Mouse (Mus musculus) thymus, adult 2 months (tissue): ENCODE measurements around the gene Nop9. TPM values are rescaled to one million over a fixed set of nuclear protein-coding genes. Genes with fewer than 3 reads are reported as not detected.
"Not testable (repeated sequence)": the region's sequence is repeated elsewhere in the genome, so short reads cannot be mapped to it uniquely, and the experiment has no call there.

Source experiments
- DNase-seq: peaks from one replicate; pipeline ENCODE4 v3.0.0; 2021
- H3K27ac ChIP-seq: fragments of 200-500 bp; 2 replicates; pipeline ENCODE4 v1.5.1; 2012; ENCODE audit warnings: low read length, control low read depth; ENCODE audit not compliant: control insufficient read depth, insufficient read depth
- H3K27me3 ChIP-seq: fragments of 200-500 bp; 2 replicates; pipeline ENCODE4 v1.6.1; 2012; ENCODE audit warnings: mild to moderate bottlenecking, low read length, moderate library complexity, mixed read lengths; ENCODE audit not compliant: control insufficient read depth, insufficient read depth
- H3K36me3 ChIP-seq: fragments of 200-500 bp; 2 replicates; pipeline ENCODE4 v1.6.1; 2012; ENCODE audit warnings: mild to moderate bottlenecking, low read length, moderate library complexity; ENCODE audit not compliant: control insufficient read depth, insufficient read depth
- H3K4me1 ChIP-seq: fragments of 200-500 bp; replicated peaks from 2 replicates; pipeline ENCODE4 v1.6.1; 2012; ENCODE audit warnings: low read length; ENCODE audit not compliant: control insufficient read depth, insufficient read depth
- H3K4me3 ChIP-seq: fragments of 200-500 bp; 2 replicates; pipeline ENCODE4 v1.5.1; 2012; ENCODE audit warnings: mild to moderate bottlenecking, low read length, control low read depth, moderate library complexity; ENCODE audit not compliant: control insufficient read depth, insufficient read depth
- CTCF ChIP-seq: fragments of 200-500 bp; IDR thresholded peaks from 2 replicates; pipeline ENCODE4 v1.5.1; 2012; ENCODE audit warnings: mild to moderate bottlenecking, control low read depth, low read length, moderate library complexity, borderline replicate concordance; ENCODE audit not compliant: control insufficient read depth, poor library complexity, insufficient read depth; ENCODE audit errors: extremely low read depth
- POLR2A ChIP-seq: fragments of 200-500 bp; IDR thresholded peaks from 2 replicates; pipeline ENCODE4 v1.6.1; 2012; ENCODE audit warnings: mild to moderate bottlenecking, low read length, control low read depth, moderate library complexity; ENCODE audit not compliant: control insufficient read depth, poor library complexity, insufficient read depth; ENCODE audit errors: extremely low read depth
- WGBS: fragments of 180-500 bp; shearing (Covaris S2); methylation state at CpG from one replicate; pipeline ENCODE4 v1.1.7; 2018; 5-methylcytosine and 5-hydroxymethylcytosine counted together
- polyA plus RNA-seq: library from polyadenylated mRNA; depleted of rRNA; stranded (reverse); fragments of >200 nt; gene quantifications from 2 replicates; pipeline ENCODE4 v1.2.3, GENCODE M21; 2012

Nop9 gene
- polyA plus RNA-seq, 1 experiment: 41.5 TPM

- Histone ChIP-seq H3K27me3 (peaks cover 9% of the 10 kb centered on the region; the same call in 1 of the 2 replicates), H3K27ac (no peak within 1 kb of the TSS), H3K4me3 (no peak within 1 kb of the TSS), H3K36me3 (peaks cover 20% of the 10 kb centered on the region), H3K4me1 (no peaks in the 10 kb centered on the region; the same call in 1 of the 2 replicates)
- DNase-seq: peak; percentile 18
- TF ChIP-seq POLR2A (no peak), CTCF (no peak)
- WGBS: 24% methylated on average over 8 of the region's 8 CpGs
These were observed 12.9 kb downstream of the Nop9 start, which contains the start of gene Cideb for GRCm38 (mm10) chr14:55758363-55758784. TSS of gene Cideb (minus strand) at chr14:55758458.

- H3K36me3 ChIP-seq, H3K4me3 ChIP-seq, H3K27ac ChIP-seq, H3K4me1 ChIP-seq: not testable (repeated sequence)
- WGBS: under 1% methylated on average over 6 of the region's 6 CpGs
- peak; percentile 70; the same call in 1 of the 2 replicates for TF ChIP-seq CTCF
- peaks cover 14% of the 10 kb centered on the region; the same call in 1 of the 2 replicates for H3K27me3 ChIP-seq
- DNase-seq: peak; percentile 81
These were observed 14.7 kb downstream of the Nop9 start for GRCm38 (mm10) chr14:55760156-55760555.

- TF ChIP-seq POLR2A: no peak
- TF ChIP-seq CTCF: no peak
- H3K4me1 ChIP-seq: no peaks in the 10 kb centered on the region; the same call in 1 of the 2 replicates
- DNase-seq: no peak
- 88% methylated on average over 6 of the region's 6 CpGs for WGBS
- H3K4me3 ChIP-seq: peak within 1 kb of the TSS; percentile 44
- H3K27ac ChIP-seq: no peak within 1 kb of the TSS
- peaks cover 14% of the 10 kb centered on the region; the same call in 1 of the 2 replicates for H3K27me3 ChIP-seq
- no peaks in the 10 kb centered on the region for H3K36me3 ChIP-seq
These were observed 15.7 kb downstream of the Nop9 start, which contains the start of gene Ltb4r2 for GRCm38 (mm10) chr14:55761163-55761562. TSS of gene Ltb4r2 (plus strand) at chr14:55761428.

GRCm38 (mm10) chr14:55762001-55762821, 16.7 kb downstream of the Nop9 start:
- TF ChIP-seq POLR2A: no peak
- peak; percentile 59; the same call in 1 of the 2 replicates for TF ChIP-seq CTCF
- DNase-seq: no peak
- 6% methylated on average over 77 of the region's 77 CpGs for WGBS

GRCm38 (mm10) chr14:55763166-55763565, 17.7 kb downstream of the Nop9 start:
- H3K4me3 ChIP-seq: no peak overlapping the region
- 40% methylated on average over 7 of the region's 7 CpGs for WGBS
- no peak for DNase-seq

More at GRCm38 (mm10) chr14:55762001-55762821, 16.7 kb downstream of the Nop9 start:
- Histone ChIP-seq H3K4me3 (peak overlapping the region; percentile 44), H3K4me1 (no peaks in the 10 kb centered on the region; the same call in 1 of the 2 replicates), H3K27me3 (peaks cover 14% of the 10 kb centered on the region; the same call in 1 of the 2 replicates), H3K36me3 (no peaks in the 10 kb centered on the region), H3K27ac (no peak overlapping the region)

GRCm38 (mm10) chr14:55765696-55766095, 20.2 kb downstream of the Nop9 start, which contains the start of gene Ltb4r1:
TSS of gene Ltb4r1 (plus strand) at chr14:55765962.
- no peak for DNase-seq
- TF ChIP-seq CTCF (no peak), POLR2A (no peak)
- no peaks in the 10 kb centered on the region for H3K36me3 ChIP-seq
- H3K27me3 ChIP-seq: peaks cover 14% of the 10 kb centered on the region; the same call in 1 of the 2 replicates
- H3K27ac ChIP-seq: no peak within 1 kb of the TSS
- H3K4me1 ChIP-seq: peaks cover 4% of the 10 kb centered on the region; the same call in 1 of the 2 replicates
- no peak within 1 kb of the TSS for H3K4me3 ChIP-seq
- WGBS: 20% methylated on average over 4 of the region's 4 CpGs

More at GRCm38 (mm10) chr14:55763166-55763565, 17.7 kb downstream of the Nop9 start:
- H3K36me3 ChIP-seq: no peaks in the 10 kb centered on the region
- peaks cover 14% of the 10 kb centered on the region; the same call in 1 of the 2 replicates for H3K27me3 ChIP-seq
- H3K27ac ChIP-seq: no peak overlapping the region
- TF ChIP-seq POLR2A (no peak), CTCF (no peak)
- H3K4me1 ChIP-seq: peaks cover 3% of the 10 kb centered on the region; the same call in 1 of the 2 replicates
